In genomic region chr11:56092891-56093290, GRCm38 (mm10) we compare ENCODE assay signal across 19 mouse cellular contexts. TPM values are rescaled to one million over a fixed set of nuclear protein-coding genes. Genes with fewer than 3 reads are reported as not detected.
"Had no signal": no experiment of that assay in that cellular context is flagged by ENCODE, and none has a peak within 500 bp of the region (broad histone marks: within the 10 kb centered on the region; RNA-seq: fewer than 3 reads in every experiment).

No protein-coding gene starts in this region.

- DNase-seq: gastrocnemius, postnatal 14 days; gastrocnemius, postnatal 36 days; heart, adult 18-20 months; heart, postnatal 14 days; heart, postnatal 36 days; kidney, adult 11 months; kidney, adult 2 months; kidney, adult 9 months; kidney, postnatal 25 days; kidney, postnatal 4 days; left cerebral cortex, postnatal 4 days had no signal

RNA-seq across cellular contexts. Expression of gene Nmur2, which starts 52.1 kb away (rescaled TPM):
- total RNA-seq: gastrocnemius, adult 18-20 months; gastrocnemius, adult 8-10 months; gastrocnemius, postnatal 14 days; gastrocnemius, postnatal 36 days; heart, adult 18-20 months; heart, adult 8-10 months; heart, postnatal 14 days; heart, postnatal 36 days; hematopoietic stem cell, adult 5-6 weeks; layer of hippocampus, adult 2 months; left cerebral cortex, postnatal 10 days; left cerebral cortex, postnatal 25 days; left cerebral cortex, postnatal 4 days; liver, adult 2 months had no signal
